Mouse (Mus musculus) heart, embryonic 13.5 days (tissue): ENCODE results near the gene Gm17535. TPM values are rescaled to one million over a fixed set of nuclear protein-coding genes. Genes with fewer than 3 reads are reported as not detected.
"Not testable (repeated sequence)": the region's sequence is repeated elsewhere in the genome, so short reads cannot be mapped to it uniquely, and the experiment has no call there.

Experiments
- ATAC-seq: fragments of 200-750 bp; cut with Nextera tagmentation; 2 replicates; pipeline ENCODE4 v1.8.0; 2017; ENCODE audit warnings: moderate TSS enrichment; ENCODE audit not compliant: insufficient number of reproducible peaks, low FRiP score, low TSS enrichment; ENCODE audit errors: extremely low read depth
- H3K27ac ChIP-seq: fragments of 300-500 bp; sonication (generic); replicated peaks from 2 replicates; pipeline ENCODE4 v1.5.1; 2015; ENCODE audit warnings: moderate library complexity, mild to moderate bottlenecking, inconsistent platforms
- H3K27me3 ChIP-seq: fragments of 300-500 bp; sonication (generic); replicated peaks from 2 replicates; pipeline ENCODE4 v1.6.1; 2015; ENCODE audit warnings: mild to moderate bottlenecking, inconsistent platforms
- H3K36me3 ChIP-seq: fragments of 300-500 bp; sonication (generic); 2 replicates; pipeline ENCODE4 v1.6.1; 2015; ENCODE audit warnings: mild to moderate bottlenecking, inconsistent platforms
- H3K4me1 ChIP-seq: fragments of 300-500 bp; sonication (generic); 2 replicates; pipeline ENCODE4 v1.6.1; 2015; ENCODE audit warnings: inconsistent platforms
- H3K4me2 ChIP-seq: fragments of 300-500 bp; sonication (generic); 2 replicates; pipeline ENCODE4 v1.6.1; 2015; ENCODE audit warnings: inconsistent platforms, mild to moderate bottlenecking, moderate library complexity
- H3K4me3 ChIP-seq: fragments of 300-500 bp; sonication (generic); 2 replicates; pipeline ENCODE4 v1.5.1; 2015; ENCODE audit warnings: moderate library complexity, mild to moderate bottlenecking, inconsistent platforms
- H3K9ac ChIP-seq: fragments of 300-500 bp; sonication (generic); 2 replicates; pipeline ENCODE4 v1.6.1; 2015; ENCODE audit warnings: inconsistent platforms, mild to moderate bottlenecking, moderate library complexity
- H3K9me3 ChIP-seq: fragments of 300-500 bp; sonication (generic); 2 replicates; pipeline ENCODE4 v1.6.1; 2016; ENCODE audit warnings: inconsistent platforms
- WGBS: fragments of 180-500 bp; shearing (Covaris S2); methylation state at CpG from one replicate; pipeline ENCODE4 v1.1.7; 2015; ENCODE audit warnings: mixed read lengths; 5-methylcytosine and 5-hydroxymethylcytosine counted together
- microRNA-seq: library from miRNA; unstranded; fragments of <30 nt; microRNA quantifications from one replicate; pipeline ENCODE4, GENCODE M21; 2016
- polyA plus RNA-seq: library from polyadenylated mRNA; unstranded; fragments of >200 nt; fragmentation: Nextera tagmentation; extraction: Ambion mirVana; gene quantifications from 2 replicates; pipeline ENCODE4 v1.2.1, GENCODE M21; 2015

Gm17535 gene
- polyA plus RNA-seq, 1 experiment from 2014 or later: not detected

- not testable (repeated sequence) for ATAC-seq, H3K9me3 ChIP-seq, H3K27ac ChIP-seq, H3K4me2 ChIP-seq, H3K4me1 ChIP-seq, H3K9ac ChIP-seq, H3K27me3 ChIP-seq, H3K36me3 ChIP-seq, H3K4me3 ChIP-seq
- 59% methylated on average over 9 of the region's 9 CpGs for WGBS
These were observed 7.7 kb upstream of the Gm17535 start for GRCm38 (mm10) chr9:3026741-3027140.

GRCm38 (mm10) chr9:3027200-3027599, 7.2 kb upstream of the Gm17535 start:
- not testable (repeated sequence) for H3K9ac ChIP-seq, H3K4me2 ChIP-seq, ATAC-seq, H3K27ac ChIP-seq, H3K4me1 ChIP-seq, H3K4me3 ChIP-seq, H3K9me3 ChIP-seq, H3K27me3 ChIP-seq, H3K36me3 ChIP-seq
- 64% methylated on average over 9 of the region's 9 CpGs for WGBS

GRCm38 (mm10) chr9:3029276-3030000, 5.0 kb upstream of the Gm17535 start:
- not testable (repeated sequence) for H3K4me3 ChIP-seq

GRCm38 (mm10) chr9:3030677-3031318, 3.6 kb upstream of the Gm17535 start:
- 55% methylated on average over 3 of the region's 10 CpGs for WGBS
- not testable (repeated sequence) for H3K9me3 ChIP-seq, ATAC-seq, H3K27me3 ChIP-seq, H3K4me3 ChIP-seq, H3K4me1 ChIP-seq, H3K4me2 ChIP-seq, H3K36me3 ChIP-seq, H3K27ac ChIP-seq, H3K9ac ChIP-seq

More at GRCm38 (mm10) chr9:3029276-3030000, 5.0 kb upstream of the Gm17535 start:
- ATAC-seq, H3K9ac ChIP-seq, H3K27me3 ChIP-seq, H3K27ac ChIP-seq, H3K4me2 ChIP-seq, H3K9me3 ChIP-seq, H3K36me3 ChIP-seq, H3K4me1 ChIP-seq: not testable (repeated sequence)
- 58% methylated on average over 14 of the region's 16 CpGs for WGBS

GRCm38 (mm10) chr9:3036577-3036976, 2.2 kb downstream of the Gm17535 start, which contains the start of gene Gm10715:
TSS of gene Gm10715 (plus strand) at chr9:3036877.
- 68% methylated on average over 8 of the region's 8 CpGs for WGBS
- H3K4me3 ChIP-seq, ATAC-seq: not testable (repeated sequence)

GRCm38 (mm10) chr9:3038161-3038560, 3.8 kb downstream of the Gm17535 start:
- not testable (repeated sequence) for H3K4me2 ChIP-seq, H3K4me1 ChIP-seq, H3K4me3 ChIP-seq, H3K27ac ChIP-seq, H3K27me3 ChIP-seq, H3K36me3 ChIP-seq, ATAC-seq, H3K9ac ChIP-seq
- peaks cover 14% of the 10 kb centered on the region; the same call in 1 of the 2 replicates for H3K9me3 ChIP-seq
- WGBS: 59% methylated on average over 4 of the region's 4 CpGs

More at GRCm38 (mm10) chr9:3036577-3036976, 2.2 kb downstream of the Gm17535 start, which contains the start of gene Gm10715:
- H3K27me3 ChIP-seq, H3K9ac ChIP-seq, H3K27ac ChIP-seq, H3K4me2 ChIP-seq, H3K9me3 ChIP-seq, H3K4me1 ChIP-seq, H3K36me3 ChIP-seq: not testable (repeated sequence)

Small RNA genes lying within 50 kb of the gene (microRNA-seq; reads per million reads assigned to microRNA genes)
- gene Mir101c: not detected

Other genes with a start within 250 kb of the Gm17535 start
- gene Gm10722, start 33.7 kb upstream of the Gm17535 start, polyA plus RNA-seq: not detected in 2 replicates
- not detected in 2 replicates for gene Gm11168, start 31.3 kb upstream of the Gm17535 start, polyA plus RNA-seq
- 0.48 TPM in 1 of 2 replicates, not detected in the other for gene Gm10721, start 21.5 kb upstream of the Gm17535 start, polyA plus RNA-seq
- not detected in 2 replicates for gene Gm10720, start 18.9 kb upstream of the Gm17535 start, polyA plus RNA-seq
- 0.28 TPM in 1 of 2 replicates, not detected in the other for gene Gm10719, start 17.2 kb upstream of the Gm17535 start, polyA plus RNA-seq
- 0.56 and 1.4 TPM in 2 replicates for gene Gm10718, start 11.1 kb upstream of the Gm17535 start, polyA plus RNA-seq
- 0.64 TPM in 1 of 2 replicates, not detected in the other for gene Gm10717, start 9.2 kb upstream of the Gm17535 start, polyA plus RNA-seq
- not detected in 2 replicates for gene Gm10715, start 2.3 kb downstream of the Gm17535 start, polyA plus RNA-seq